In genomic region chr12:70543299-70543698, GRCm38 (mm10) we compare ENCODE assay signal across 19 mouse cellular contexts.
DNase-seq lines count a peak whose midpoint lies in the region; ATAC-seq and TF ChIP-seq lines count a peak whose summit lies in the region.
"Had no signal": no experiment of that assay in that cellular context is flagged by ENCODE, and none has a peak within 500 bp of the region (broad histone marks: within the 10 kb centered on the region; RNA-seq: fewer than 3 reads in every experiment).

No protein-coding gene starts in this region.

- no peaks in the 10 kb centered on the region for H3K9me3 ChIP-seq in heart, postnatal 0 days (replicated peaks; ENCODE audit: control insufficient read depth, low read length)
- H3K9me3 ChIP-seq in lung, postnatal 0 days (ENCODE audit: low read length) = no peaks in the 10 kb centered on the region
- H3K9me3 ChIP-seq in stomach, embryonic 14.5 days (ENCODE audit: control insufficient read depth, low read depth, low read length) = no peaks in the 10 kb centered on the region
- H3K9me3 ChIP-seq: embryonic facial prominence, embryonic 13.5 days; hindbrain, embryonic 13.5 days; liver, embryonic 12.5 days; midbrain, embryonic 13.5 days had no signal

- no peak for ATAC-seq in heart, postnatal 0 days (ENCODE audit: insufficient read depth, low read depth)
- no peak for ATAC-seq in lung, postnatal 0 days
- peak; percentile 73; the same call in 1 of the 2 replicates for ATAC-seq in stomach, embryonic 14.5 days (ENCODE audit: insufficient number of reproducible peaks, insufficient read depth, low FRiP score, low read depth)
- ATAC-seq: liver, embryonic 12.5 days; midbrain, embryonic 13.5 days had no signal

- no peaks in the 10 kb centered on the region; the same call in 1 of the 2 replicates for H3K4me1 ChIP-seq in heart, postnatal 0 days (ENCODE audit: control insufficient read depth, insufficient read depth)
- H3K4me1 ChIP-seq in heart, adult 2 months (ENCODE audit: control insufficient read depth, insufficient read depth, low read length) = no peaks in the 10 kb centered on the region
- H3K4me1 ChIP-seq in lung, postnatal 0 days (ENCODE audit: insufficient read depth, low read depth, low read length) = no peaks in the 10 kb centered on the region
- H3K4me1 ChIP-seq in stomach, embryonic 14.5 days (ENCODE audit: control insufficient read depth, insufficient read depth, low read length) = peaks cover 23% of the 10 kb centered on the region
- H3K4me1 ChIP-seq: liver, embryonic 12.5 days had no signal

- intact Hi-C loops in heart, adult 2 months (cut with DNase I) = no loop called here

- no peaks in the 10 kb centered on the region for H3K27me3 ChIP-seq in heart, postnatal 0 days (ENCODE audit: control insufficient read depth, insufficient read depth, low read length)
- no peaks in the 10 kb centered on the region for H3K27me3 ChIP-seq in heart, adult 2 months (ENCODE audit: control insufficient read depth, insufficient read depth, low read length)
- no peaks in the 10 kb centered on the region for H3K27me3 ChIP-seq in lung, postnatal 0 days (replicated peaks; ENCODE audit: insufficient read depth, low read length)
- H3K27me3 ChIP-seq in stomach, embryonic 14.5 days (ENCODE audit: control insufficient read depth, insufficient read depth, low read length) = no peaks in the 10 kb centered on the region
- H3K27me3 ChIP-seq: embryonic facial prominence, embryonic 13.5 days; hindbrain, embryonic 13.5 days; liver, embryonic 12.5 days; midbrain, embryonic 13.5 days had no signal

- no peak overlapping the region for H3K9ac ChIP-seq in heart, postnatal 0 days (replicated peaks; ENCODE audit: low read depth, low read length)
- H3K9ac ChIP-seq in heart, adult 2 months (ENCODE audit: low read depth, low read length) = no peak overlapping the region
- H3K9ac ChIP-seq in lung, postnatal 0 days (replicated peaks; ENCODE audit: low read depth) = no peak overlapping the region
- H3K9ac ChIP-seq in stomach, embryonic 14.5 days (replicated peaks; ENCODE audit: low read depth, low read length) = no peak overlapping the region
- H3K9ac ChIP-seq: embryonic facial prominence, embryonic 13.5 days; hindbrain, embryonic 13.5 days; liver, embryonic 12.5 days; midbrain, embryonic 13.5 days had no signal

- no peak for TF ChIP-seq POLR2A in heart, adult 2 months (IDR thresholded peaks at IDR 0.05; ENCODE audit: insufficient read depth, low read depth, low read length)

- H3K36me3 ChIP-seq in heart, postnatal 0 days (replicated peaks; ENCODE audit: control insufficient read depth, insufficient read depth, low read length) = no peaks in the 10 kb centered on the region
- H3K36me3 ChIP-seq in heart, adult 2 months (ENCODE audit: control insufficient read depth, insufficient read depth, low read length) = no peaks in the 10 kb centered on the region
- no peaks in the 10 kb centered on the region for H3K36me3 ChIP-seq in lung, postnatal 0 days (ENCODE audit: insufficient read depth, low read length)
- no peaks in the 10 kb centered on the region for H3K36me3 ChIP-seq in stomach, embryonic 14.5 days (ENCODE audit: control insufficient read depth, insufficient read depth, low read length)
- H3K36me3 ChIP-seq: embryonic facial prominence, embryonic 13.5 days; hindbrain, embryonic 13.5 days; liver, embryonic 12.5 days; midbrain, embryonic 13.5 days had no signal

- no peak for TF ChIP-seq CTCF in heart, postnatal 0 days (IDR thresholded peaks at IDR 0.05; ENCODE audit: low read depth)
- no peak for TF ChIP-seq CTCF in heart, adult 2 months (IDR thresholded peaks at IDR 0.05)
- TF ChIP-seq CTCF in lung, postnatal 0 days (IDR thresholded peaks at IDR 0.05) = no peak

- WGBS in heart, postnatal 0 days = 21% methylated on average over 5 of the region's 5 CpGs
- 42% methylated on average over 5 of the region's 5 CpGs for WGBS in heart, adult 2 months
- 36% methylated on average over 5 of the region's 5 CpGs for WGBS in lung, postnatal 0 days
- 36% methylated on average over 5 of the region's 5 CpGs for WGBS in stomach, embryonic 14.5 days

- no peaks in the 10 kb centered on the region for H3K79me2 ChIP-seq in heart, adult 2 months (replicated peaks; ENCODE audit: control insufficient read depth, insufficient read depth, low read length)

- H3K27ac ChIP-seq in heart, postnatal 0 days (ENCODE audit: low read depth) = no peak overlapping the region
- no peak overlapping the region for H3K27ac ChIP-seq in heart, adult 2 months
- no peak overlapping the region for H3K27ac ChIP-seq in lung, postnatal 0 days (ENCODE audit: low read length)
- peak overlapping the region; percentile 27; the same call in 1 of the 2 replicates for H3K27ac ChIP-seq in stomach, embryonic 14.5 days (ENCODE audit: low read length)
- H3K27ac ChIP-seq: hindbrain, embryonic 13.5 days; liver, embryonic 12.5 days; midbrain, embryonic 13.5 days had no signal

- DNase-seq in heart, postnatal 0 days (ENCODE audit: low spot score) = peak; percentile 12
- no peak for DNase-seq in heart, adult 2 months
- peak; percentile 49 for DNase-seq in lung, postnatal 0 days (ENCODE audit: low spot score)
- no peak for DNase-seq in lung, postnatal 36 days
- DNase-seq in adipocyte (ENCODE audit: low spot score) = no peak
- DNase-seq in adrenal gland, postnatal 14 days = no peak
- DNase-seq: adrenal gland, adult 8-10 months; cerebellum, adult 2 months; cerebellum, postnatal 25 days; gastrocnemius, postnatal 25 days; kidney, adult 9 months; kidney, postnatal 14 days; lung, adult 2 months; thymus, postnatal 14 days had no signal

- no peak overlapping the region for H3K4me2 ChIP-seq in heart, postnatal 0 days (ENCODE audit: low read depth, low read length)
- H3K4me2 ChIP-seq in lung, postnatal 0 days (replicated peaks; ENCODE audit: low read depth, low read length) = no peak overlapping the region
- no peak overlapping the region for H3K4me2 ChIP-seq in stomach, embryonic 14.5 days (replicated peaks; ENCODE audit: low read depth, low read length)
- H3K4me2 ChIP-seq: embryonic facial prominence, embryonic 13.5 days; hindbrain, embryonic 13.5 days; liver, embryonic 12.5 days; midbrain, embryonic 13.5 days had no signal

- H3K4me3 ChIP-seq in heart, postnatal 0 days (ENCODE audit: low read depth, low read length) = no peak overlapping the region
- no peak overlapping the region for H3K4me3 ChIP-seq in heart, adult 2 months
- no peak overlapping the region for H3K4me3 ChIP-seq in lung, postnatal 0 days (ENCODE audit: low read depth, low read length)
- no peak overlapping the region for H3K4me3 ChIP-seq in stomach, embryonic 14.5 days (ENCODE audit: low read depth, low read length)
- H3K4me3 ChIP-seq: embryonic facial prominence, embryonic 13.5 days; hindbrain, embryonic 13.5 days; liver, embryonic 12.5 days; midbrain, embryonic 13.5 days had no signal

- TF ChIP-seq EP300 in heart, postnatal 0 days (IDR thresholded peaks at IDR 0.05; ENCODE audit: low read depth) = no peak
- TF ChIP-seq EP300 in heart, adult 2 months (IDR thresholded peaks at IDR 0.05; ENCODE audit: insufficient read depth, low read depth, low read length) = no peak
- no peak for TF ChIP-seq EP300 in lung, postnatal 0 days (IDR thresholded peaks at IDR 0.05)

Comparison
In these comparisons a context has a peak if more than half of its experiments do, and no peak if none do; other contexts are left out.
1. DNase-seq: peak in heart, postnatal 0 days (single experiment) and lung, postnatal 0 days (single experiment); none in heart, adult 2 months (0 of 2), lung, postnatal 36 days (single experiment), adipocyte (single experiment) and adrenal gland, postnatal 14 days (single experiment).